Mouse (Mus musculus): ENCODE data around the gene Fam53a.

DNA sequence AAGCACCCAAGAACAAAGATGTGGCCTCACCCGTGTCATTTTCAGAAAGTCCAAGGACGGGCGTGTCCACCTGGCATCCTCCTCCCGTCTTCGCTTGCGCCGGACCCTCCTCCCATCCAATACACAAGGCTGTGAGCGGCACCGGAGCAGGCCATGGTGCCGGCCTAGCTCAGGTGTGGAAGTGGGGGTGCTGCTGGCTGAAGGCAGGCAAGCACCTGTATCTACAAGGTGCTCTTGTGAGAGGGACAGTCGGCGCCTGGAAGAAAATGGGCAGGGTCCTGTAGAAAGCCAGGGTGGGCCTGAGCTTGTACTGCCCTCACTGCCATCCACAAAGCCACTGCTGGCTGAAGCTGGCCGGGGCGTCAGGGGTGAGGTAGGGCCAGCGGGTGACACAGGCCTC is 22.0 kb downstream of the Fam53a start:
- TF ChIP-seq CEBPB (IDR thresholded peaks at IDR 0.05; ENCODE audit: low read depth) (no peak), CTCF (IDR thresholded peaks at IDR 0.05; ENCODE audit: control insufficient read depth, insufficient read depth, insufficient read length) (no peak)

Measured in C2C12 (cell line).